Mouse (Mus musculus): ENCODE measurements at regions not wholly inside any gene's neighbourhood (a gene's known extent, or its start where the extent isn't known, plus 50 kb on each side); places are given as distances from the start of the nearest gene placed in this dataset.

DNA sequence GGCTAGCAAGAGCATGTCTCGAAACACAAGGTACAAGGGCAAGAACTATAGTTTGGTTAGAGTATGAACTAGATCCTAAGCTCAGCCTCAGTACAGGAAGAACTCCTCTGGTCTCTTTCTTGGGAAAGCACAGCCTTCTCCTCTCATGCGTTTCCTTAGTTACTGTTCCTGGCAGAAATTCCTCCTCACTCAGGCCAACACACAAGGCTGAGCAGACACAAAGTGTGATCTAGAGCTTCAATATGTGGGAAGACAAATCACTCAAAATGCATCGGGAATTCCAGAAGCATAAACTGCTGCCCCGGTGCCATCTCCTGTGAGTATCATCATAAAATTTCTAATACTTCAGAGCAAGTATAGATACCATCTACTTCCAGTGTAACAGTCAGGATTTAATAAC lies 366.1 kb downstream of the Sv2b start:
- no peaks in the 10 kb centered on the region for H3K36me3 ChIP-seq (ENCODE audit: insufficient read depth)
- no peak overlapping the region for H3K4me3 ChIP-seq (ENCODE audit: low read depth, low read length)
- no peak for TF ChIP-seq CTCF (IDR thresholded peaks at IDR 0.05; ENCODE audit: low read depth)
- H3K27me3 ChIP-seq (ENCODE audit: insufficient read depth, low read length), result no peaks in the 10 kb centered on the region
- 52% methylated on average over 4 of the region's 4 CpGs for WGBS
- H3K27ac ChIP-seq (ENCODE audit: low read depth, low read length), result no peak overlapping the region
- H3K4me1 ChIP-seq (ENCODE audit: insufficient read depth), result no peaks in the 10 kb centered on the region
- peak; percentile 75 for DNase-seq
- no peak overlapping the region for H3K4me2 ChIP-seq (ENCODE audit: low read depth)
- no peaks in the 10 kb centered on the region for H3K9me3 ChIP-seq (ENCODE audit: low read length)
- no peak overlapping the region for H3K9ac ChIP-seq
- ATAC-seq, result peak; percentile 77

GRCm38 (mm10) chr7:74942146-74942545 lies 366.9 kb downstream of the Sv2b start:
- Histone ChIP-seq H3K36me3 (ENCODE audit: insufficient read depth) (no peaks in the 10 kb centered on the region), H3K4me3 (ENCODE audit: low read depth, low read length) (no peak overlapping the region), H3K9ac (no peak overlapping the region), H3K4me2 (ENCODE audit: low read depth) (no peak overlapping the region), H3K27me3 (ENCODE audit: insufficient read depth, low read length) (no peaks in the 10 kb centered on the region), H3K9me3 (ENCODE audit: low read length) (no peaks in the 10 kb centered on the region), H3K4me1 (ENCODE audit: insufficient read depth) (no peaks in the 10 kb centered on the region), H3K27ac (ENCODE audit: low read depth, low read length) (no peak overlapping the region)
- ATAC-seq, result no peak
- DNase-seq, result no peak
- TF ChIP-seq CTCF (IDR thresholded peaks at IDR 0.05; ENCODE audit: low read depth), result no peak
- 51% methylated on average over 3 of the region's 3 CpGs for WGBS

- Histone ChIP-seq H3K9me3 (ENCODE audit: low read length) (no peaks in the 10 kb centered on the region), H3K27ac (ENCODE audit: low read depth, low read length) (no peak overlapping the region), H3K4me1 (ENCODE audit: insufficient read depth) (no peaks in the 10 kb centered on the region), H3K27me3 (ENCODE audit: insufficient read depth, low read length) (no peaks in the 10 kb centered on the region), H3K9ac (no peak overlapping the region), H3K4me2 (ENCODE audit: low read depth) (no peak overlapping the region), H3K36me3 (ENCODE audit: insufficient read depth) (no peaks in the 10 kb centered on the region), H3K4me3 (ENCODE audit: low read depth, low read length) (no peak overlapping the region)
- ATAC-seq (peak; percentile 66; the same call in 1 of the 2 replicates), DNase-seq (no peak)
- TF ChIP-seq CTCF (IDR thresholded peaks at IDR 0.05; ENCODE audit: low read depth), result no peak
- 27% methylated on average over 8 of the region's 8 CpGs for WGBS
These were observed 374.7 kb upstream of the Slco3a1 start for GRCm38 (mm10) chr7:74929142-74929829.

- H3K36me3 ChIP-seq (ENCODE audit: insufficient read depth), result no peaks in the 10 kb centered on the region
- DNase-seq (no peak), ATAC-seq (no peak)
- no peak overlapping the region for H3K27ac ChIP-seq (ENCODE audit: low read depth, low read length)
- TF ChIP-seq CTCF (IDR thresholded peaks at IDR 0.05; ENCODE audit: low read depth), result no peak
- H3K4me3 ChIP-seq (ENCODE audit: low read depth, low read length), result no peak overlapping the region
- H3K27me3 ChIP-seq (ENCODE audit: insufficient read depth, low read length), result no peaks in the 10 kb centered on the region
- H3K9me3 ChIP-seq (ENCODE audit: low read length), result no peaks in the 10 kb centered on the region
- WGBS, result 56% methylated on average over 6 of the region's 6 CpGs
- no peak overlapping the region for H3K4me2 ChIP-seq (ENCODE audit: low read depth)
- H3K4me1 ChIP-seq (ENCODE audit: insufficient read depth), result no peaks in the 10 kb centered on the region
- H3K9ac ChIP-seq, result no peak overlapping the region
These were observed 373.8 kb upstream of the Slco3a1 start for GRCm38 (mm10) chr7:74928226-74928927.

DNA sequence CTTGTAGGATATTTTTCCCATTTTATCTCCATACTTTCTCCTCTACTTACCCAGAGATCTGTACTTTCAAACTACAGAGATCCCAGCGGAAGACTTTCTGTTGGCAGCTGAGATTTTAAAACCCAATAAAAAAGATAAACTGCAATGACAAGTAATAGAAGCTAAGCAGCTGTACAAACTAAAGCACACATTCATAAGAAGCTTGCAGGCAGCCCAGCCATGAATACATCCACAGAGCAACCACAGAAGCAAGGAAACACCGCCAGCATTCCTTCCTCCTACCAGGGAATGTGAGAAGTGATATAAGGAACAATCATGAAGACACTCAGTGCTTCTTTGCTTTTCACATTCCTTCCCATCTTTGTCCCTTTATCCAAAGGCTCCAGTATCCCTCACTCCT lies 372.1 kb upstream of the Slco3a1 start:
- Histone ChIP-seq H3K36me3 (ENCODE audit: insufficient read depth) (no peaks in the 10 kb centered on the region), H3K4me1 (ENCODE audit: insufficient read depth) (no peaks in the 10 kb centered on the region), H3K9me3 (ENCODE audit: low read length) (no peaks in the 10 kb centered on the region), H3K4me2 (ENCODE audit: low read depth) (no peak overlapping the region), H3K9ac (no peak overlapping the region), H3K27me3 (ENCODE audit: insufficient read depth, low read length) (no peaks in the 10 kb centered on the region), H3K4me3 (ENCODE audit: low read depth, low read length) (no peak overlapping the region), H3K27ac (ENCODE audit: low read depth, low read length) (no peak overlapping the region)
- WGBS, result 65% methylated on average over 2 of the region's 2 CpGs
- no peak for ATAC-seq
- DNase-seq, result no peak
- no peak for TF ChIP-seq CTCF (IDR thresholded peaks at IDR 0.05; ENCODE audit: low read depth)

DNA sequence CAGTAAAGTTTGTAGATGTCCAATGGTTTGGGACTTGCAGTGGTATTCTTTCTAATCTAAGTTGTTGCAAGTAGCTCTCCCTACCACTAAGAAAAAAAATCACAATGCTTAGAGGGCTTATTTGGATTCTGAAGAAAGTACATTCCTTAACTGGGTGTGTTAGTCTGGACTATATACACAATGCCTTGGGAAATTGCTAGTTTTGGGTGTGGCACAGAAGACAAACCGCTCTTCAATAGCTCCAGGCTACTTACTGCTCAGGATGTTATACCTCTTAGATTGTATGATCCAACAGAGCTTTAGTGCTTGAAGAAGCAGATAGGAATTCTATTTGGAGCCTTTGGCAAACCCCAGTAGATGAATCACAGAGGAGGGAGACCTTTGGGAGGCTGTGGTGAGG lies 369.6 kb upstream of the Slco3a1 start:
- 85% methylated on average over 1 of the region's 1 CpGs for WGBS
- Histone ChIP-seq H3K27me3 (ENCODE audit: insufficient read depth, low read length) (no peaks in the 10 kb centered on the region), H3K4me1 (ENCODE audit: insufficient read depth) (no peaks in the 10 kb centered on the region), H3K9me3 (ENCODE audit: low read length) (no peaks in the 10 kb centered on the region), H3K27ac (ENCODE audit: low read depth, low read length) (no peak overlapping the region), H3K9ac (no peak overlapping the region), H3K4me2 (ENCODE audit: low read depth) (no peak overlapping the region), H3K36me3 (ENCODE audit: insufficient read depth) (no peaks in the 10 kb centered on the region), H3K4me3 (ENCODE audit: low read depth, low read length) (no peak overlapping the region)
- no peak for ATAC-seq
- DNase-seq, result no peak
- no peak for TF ChIP-seq CTCF (IDR thresholded peaks at IDR 0.05; ENCODE audit: low read depth)

DNA sequence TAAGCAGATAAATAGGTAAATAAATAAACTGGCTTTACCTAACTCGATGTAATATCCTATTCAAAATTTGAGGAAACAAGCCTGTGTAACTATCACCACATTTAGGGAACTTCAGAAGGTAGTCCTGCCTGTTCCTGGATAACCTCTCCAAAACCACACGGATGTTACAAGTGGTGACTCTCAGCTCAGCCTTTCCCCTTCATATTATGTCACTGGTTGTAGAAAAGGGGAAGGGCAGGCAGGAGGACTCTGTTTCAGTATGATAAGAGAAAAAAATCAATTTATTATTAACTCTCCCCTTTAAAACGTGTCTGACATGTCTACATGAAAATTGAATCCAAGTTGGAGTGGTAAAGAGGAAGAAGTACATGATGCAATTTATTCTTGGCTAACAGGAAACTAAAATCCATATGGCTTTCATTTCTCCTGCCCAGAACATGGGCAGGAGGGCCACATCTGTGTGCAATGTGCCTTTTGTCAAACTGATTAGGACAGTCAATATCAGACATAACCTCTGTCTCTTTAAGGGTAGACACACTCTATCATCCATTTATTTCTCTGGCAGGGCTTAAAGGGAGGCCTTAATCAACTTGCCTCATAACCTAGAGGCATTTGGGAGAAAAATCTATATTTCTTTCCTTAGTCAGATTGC lies 353.9 kb upstream of the Slco3a1 start:
- Histone ChIP-seq H3K4me3 (ENCODE audit: low read depth, low read length) (no peak overlapping the region), H3K4me1 (ENCODE audit: insufficient read depth) (no peaks in the 10 kb centered on the region), H3K36me3 (ENCODE audit: insufficient read depth) (no peaks in the 10 kb centered on the region), H3K4me2 (ENCODE audit: low read depth) (no peak overlapping the region), H3K27ac (ENCODE audit: low read depth, low read length) (no peak overlapping the region), H3K27me3 (ENCODE audit: insufficient read depth, low read length) (no peaks in the 10 kb centered on the region), H3K9me3 (ENCODE audit: low read length) (no peaks in the 10 kb centered on the region), H3K9ac (no peak overlapping the region)
- TF ChIP-seq CTCF (IDR thresholded peaks at IDR 0.05; ENCODE audit: low read depth), result no peak
- ATAC-seq (no peak), DNase-seq (no peak)
- 70% methylated on average over 3 of the region's 3 CpGs for WGBS

Measured in forebrain, postnatal 0 days (tissue).